In the genomic region with DNA sequence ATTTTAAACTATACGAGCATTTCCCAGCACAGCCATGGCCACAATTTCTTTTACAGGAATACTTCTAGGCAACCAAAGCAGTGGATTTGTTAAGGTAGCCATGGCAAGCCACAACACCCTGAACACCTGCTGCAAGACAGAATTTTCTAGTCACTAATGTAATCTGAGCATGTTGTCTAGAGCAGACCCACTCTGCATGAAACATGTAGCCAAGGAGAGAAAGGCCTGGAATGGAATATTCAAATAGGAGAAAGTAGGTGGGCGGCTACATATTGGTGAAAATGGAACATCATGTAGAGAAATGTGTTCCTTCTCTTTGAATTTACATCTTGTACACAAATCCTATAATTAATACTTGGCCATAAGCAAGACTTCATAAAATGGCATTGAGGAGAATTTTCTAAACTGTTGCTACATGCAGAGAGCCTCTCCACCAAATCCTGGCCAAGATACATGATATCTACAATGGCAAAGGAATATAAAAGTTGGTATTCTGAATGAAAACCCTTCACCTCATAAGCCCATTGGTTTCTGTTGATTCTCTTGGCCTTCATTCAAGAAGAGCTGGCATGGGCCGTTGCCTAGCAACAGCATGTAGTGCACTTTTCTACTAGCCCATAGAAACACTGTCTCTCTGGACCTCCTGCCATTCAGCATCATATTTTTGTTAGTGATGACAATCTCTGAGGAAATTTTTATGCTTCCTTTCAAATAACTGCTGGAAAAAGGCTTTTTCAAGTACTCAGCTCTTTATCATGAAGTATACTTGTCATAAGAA, we compare ENCODE assay signal across 10 mouse cellular contexts.
DNase-seq lines count a peak whose midpoint lies in the region; ATAC-seq lines count a peak whose summit lies in the region.
"Had no signal": no experiment of that assay in that cellular context is flagged by ENCODE, and none has a peak within 500 bp of the region (broad histone marks: within the 10 kb centered on the region; RNA-seq: fewer than 3 reads in every experiment).

No protein-coding gene starts in this region.

- H3K4me3 ChIP-seq in kidney, embryonic 14.5 days (ENCODE audit: low read length): no peak overlapping the region
- H3K4me3 ChIP-seq in neural tube, embryonic 14.5 days (ENCODE audit: low read depth, low read length): no peak overlapping the region
- no peak overlapping the region for H3K4me3 ChIP-seq in heart, embryonic 11.5 days (ENCODE audit: low read depth, low read length)
- H3K4me3 ChIP-seq in heart, embryonic 12.5 days: no peak overlapping the region

- H3K4me1 ChIP-seq in kidney, embryonic 14.5 days (ENCODE audit: control insufficient read depth, insufficient read depth, low read length): no peaks in the 10 kb centered on the region
- no peaks in the 10 kb centered on the region for H3K4me1 ChIP-seq in neural tube, embryonic 14.5 days (ENCODE audit: control insufficient read depth, insufficient read depth, low read length)
- H3K4me1 ChIP-seq in heart, embryonic 11.5 days (ENCODE audit: control insufficient read depth, insufficient read depth, low read length): no peaks in the 10 kb centered on the region
- no peaks in the 10 kb centered on the region for H3K4me1 ChIP-seq in heart, embryonic 12.5 days (replicated peaks)

- ATAC-seq in kidney, embryonic 14.5 days (ENCODE audit: low FRiP score, low TSS enrichment): no peak
- ATAC-seq in neural tube, embryonic 14.5 days (ENCODE audit: low read depth): peak; percentile 78; the same call in 1 of the 2 replicates
- ATAC-seq in heart, embryonic 11.5 days (replicated peaks; ENCODE audit: insufficient number of reproducible peaks, low FRiP score, low TSS enrichment): no peak
- no peak for ATAC-seq in heart, embryonic 12.5 days (ENCODE audit: insufficient number of reproducible peaks, low FRiP score)

- DNase-seq in kidney, postnatal 14 days: peak; percentile 2
- DNase-seq in cerebellum, adult 18-20 months: peak; percentile 3 to 24
- peak; percentile 32 to 37 for DNase-seq in frontal cortex, postnatal 10 days (ENCODE audit: low spot score in 2 of 2)
- no peak for DNase-seq in kidney, postnatal 25 days

- H3K9ac ChIP-seq in kidney, embryonic 14.5 days (ENCODE audit: low read depth, low read length): no peak overlapping the region
- H3K9ac ChIP-seq in neural tube, embryonic 14.5 days (replicated peaks; ENCODE audit: low read depth, low read length): no peak overlapping the region
- no peak overlapping the region for H3K9ac ChIP-seq in heart, embryonic 11.5 days (ENCODE audit: low read depth, low read length)
- H3K9ac ChIP-seq in heart, embryonic 12.5 days: no peak overlapping the region

- H3K4me2 ChIP-seq in kidney, embryonic 14.5 days (replicated peaks; ENCODE audit: low read depth, low read length): no peak overlapping the region
- no peak overlapping the region for H3K4me2 ChIP-seq in neural tube, embryonic 14.5 days (ENCODE audit: low read depth, low read length)
- no peak overlapping the region for H3K4me2 ChIP-seq in heart, embryonic 11.5 days
- H3K4me2 ChIP-seq in heart, embryonic 12.5 days: no peak overlapping the region

- no peak overlapping the region for H3K27ac ChIP-seq in kidney, embryonic 14.5 days (ENCODE audit: low read depth, low read length)
- H3K27ac ChIP-seq in neural tube, embryonic 14.5 days (ENCODE audit: low read depth, low read length): no peak overlapping the region
- no peak overlapping the region for H3K27ac ChIP-seq in heart, embryonic 11.5 days (ENCODE audit: low read depth, low read length)
- no peak overlapping the region for H3K27ac ChIP-seq in heart, embryonic 12.5 days (ENCODE audit: poor library complexity, severe bottlenecking)
- H3K27ac ChIP-seq: kidney, postnatal 0 days; macrophage had no signal

- H3K9me3 ChIP-seq in kidney, embryonic 14.5 days (ENCODE audit: control insufficient read depth, low read length): no peaks in the 10 kb centered on the region
- H3K9me3 ChIP-seq in neural tube, embryonic 14.5 days (ENCODE audit: control insufficient read depth, low read length): no peaks in the 10 kb centered on the region
- no peaks in the 10 kb centered on the region for H3K9me3 ChIP-seq in heart, embryonic 11.5 days (replicated peaks; ENCODE audit: control insufficient read depth, low read length)
- no peaks in the 10 kb centered on the region for H3K9me3 ChIP-seq in heart, embryonic 12.5 days (replicated peaks)

- no peaks in the 10 kb centered on the region for H3K27me3 ChIP-seq in kidney, embryonic 14.5 days (ENCODE audit: control insufficient read depth, insufficient read depth, low read length)
- H3K27me3 ChIP-seq in neural tube, embryonic 14.5 days (ENCODE audit: control insufficient read depth, insufficient read depth, low read length): no peaks in the 10 kb centered on the region
- no peaks in the 10 kb centered on the region for H3K27me3 ChIP-seq in heart, embryonic 11.5 days (ENCODE audit: control insufficient read depth, insufficient read depth, low read length)
- no peaks in the 10 kb centered on the region for H3K27me3 ChIP-seq in heart, embryonic 12.5 days (replicated peaks)

- no peaks in the 10 kb centered on the region for H3K36me3 ChIP-seq in kidney, embryonic 14.5 days (ENCODE audit: control insufficient read depth, insufficient read depth, low read length)
- no peaks in the 10 kb centered on the region for H3K36me3 ChIP-seq in neural tube, embryonic 14.5 days (ENCODE audit: control insufficient read depth, insufficient read depth, low read length)
- H3K36me3 ChIP-seq in heart, embryonic 11.5 days (ENCODE audit: control insufficient read depth, insufficient read depth, low read length): no peaks in the 10 kb centered on the region
- no peaks in the 10 kb centered on the region for H3K36me3 ChIP-seq in heart, embryonic 12.5 days

- WGBS in kidney, embryonic 14.5 days: 86% methylated on average over 3 of the region's 3 CpGs
- WGBS in neural tube, embryonic 14.5 days: 85% methylated on average over 3 of the region's 3 CpGs
- WGBS in heart, embryonic 11.5 days (ENCODE audit: insufficient replicate concordance): 79% methylated on average over 3 of the region's 3 CpGs
- 77% methylated on average over 3 of the region's 3 CpGs for WGBS in heart, embryonic 12.5 days

Comparison
In these comparisons a context has a peak if more than half of its experiments do, and no peak if none do; other contexts are left out.
1. DNase-seq: peak in kidney, postnatal 14 days (single experiment), cerebellum, adult 18-20 months (2 of 2) and frontal cortex, postnatal 10 days (2 of 2); none in kidney, postnatal 25 days (0 of 2).